Mouse (Mus musculus) ES-E14 (cell line): ENCODE results near the gene Chn2.

Source experiments
- MAFK ChIP-seq: IDR thresholded peaks from 2 replicates; pipeline ENCODE4 v1.6.1; 2014; ENCODE audit warnings: mild to moderate bottlenecking, low read depth, low read length, inconsistent platforms; ENCODE audit not compliant: insufficient read depth
- ZC3H11A ChIP-seq: IDR thresholded peaks from 2 replicates; pipeline ENCODE4 v1.6.1; 2012; ENCODE audit warnings: low read depth, mild to moderate bottlenecking, inconsistent platforms, low read length, borderline replicate concordance

DNA sequence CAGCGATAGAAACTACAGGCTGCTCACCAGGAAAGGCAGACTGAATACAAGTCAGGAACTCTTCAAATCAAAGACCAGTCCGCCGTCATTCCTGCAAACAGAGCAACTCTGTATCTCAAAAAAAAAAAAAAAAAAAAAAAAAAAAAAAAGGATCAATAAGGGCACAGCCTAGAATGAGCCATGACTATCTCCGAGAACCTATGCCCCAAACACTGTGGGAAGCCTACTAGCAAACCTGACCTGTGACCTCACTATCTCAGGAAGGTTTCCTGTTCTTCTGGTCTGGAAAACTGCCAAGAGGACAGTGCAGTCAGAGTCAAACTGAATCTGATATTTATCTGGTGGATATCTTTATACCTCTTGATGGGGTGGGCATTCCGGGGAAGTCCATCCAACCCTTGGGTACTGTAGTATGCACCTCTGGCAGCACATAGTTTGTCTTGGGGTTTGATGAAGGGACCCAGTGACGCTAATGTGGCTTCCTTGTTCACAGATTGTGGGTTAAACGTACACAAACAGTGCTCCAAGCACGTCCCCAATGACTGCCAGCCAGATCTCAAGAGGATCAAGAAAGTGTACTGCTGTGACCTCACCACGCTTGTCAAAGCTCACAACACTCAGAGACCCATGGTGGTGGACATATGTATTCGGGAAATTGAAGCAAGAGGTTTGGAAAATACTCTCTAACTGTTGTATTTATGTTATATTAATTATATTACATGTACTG is 250.6 kb downstream of the Chn2 start:
- TF ChIP-seq ZC3H11A (no peak), MAFK (no peak)
